Mouse (Mus musculus) hindbrain, embryonic 12.5 days (tissue): ENCODE measurements around the gene Dgkq. TPM values are rescaled to one million over a fixed set of nuclear protein-coding genes. Genes with fewer than 3 reads are reported as not detected.

ENCODE experiments used
- ATAC-seq: fragments of 200-750 bp; cut with Nextera tagmentation; 2 replicates; pipeline ENCODE4 v1.8.0; 2017; ENCODE audit warnings: moderate TSS enrichment; ENCODE audit not compliant: low FRiP score
- H3K27ac ChIP-seq: fragments of 300-500 bp; sonication (generic); 2 replicates; pipeline ENCODE4 v1.5.1; 2016; ENCODE audit warnings: mild to moderate bottlenecking
- H3K27me3 ChIP-seq: fragments of 300-500 bp; sonication (generic); 2 replicates; pipeline ENCODE4 v1.6.1; 2016; ENCODE audit warnings: mild to moderate bottlenecking
- H3K36me3 ChIP-seq: fragments of 300-500 bp; sonication (generic); 2 replicates; pipeline ENCODE4 v1.6.1; 2016; ENCODE audit warnings: mild to moderate bottlenecking
- H3K4me1 ChIP-seq: fragments of 300-500 bp; sonication (generic); 2 replicates; pipeline ENCODE4 v1.6.1; 2016
- H3K4me2 ChIP-seq: fragments of 300-500 bp; sonication (generic); replicated peaks from 2 replicates; pipeline ENCODE4 v1.6.1; 2016; ENCODE audit warnings: mild to moderate bottlenecking
- H3K4me3 ChIP-seq: fragments of 300-500 bp; sonication (generic); 2 replicates; pipeline ENCODE4 v1.5.1; 2016; ENCODE audit warnings: mild to moderate bottlenecking
- H3K9ac ChIP-seq: fragments of 300-500 bp; sonication (generic); 2 replicates; pipeline ENCODE4 v1.6.1; 2016; ENCODE audit warnings: mild to moderate bottlenecking, moderate library complexity
- H3K9me3 ChIP-seq: fragments of 300-500 bp; sonication (generic); replicated peaks from 2 replicates; pipeline ENCODE4 v1.6.1; 2016; ENCODE audit warnings: mild to moderate bottlenecking
- WGBS: fragments of 180-500 bp; shearing (Covaris S2); methylation state at CpG from one replicate; pipeline ENCODE4 v1.1.7; 2016; 5-methylcytosine and 5-hydroxymethylcytosine counted together
- polyA plus RNA-seq: library from polyadenylated mRNA; unstranded; fragments of >200 nt; fragmentation: Nextera tagmentation; extraction: Ambion mirVana; gene quantifications from 2 replicates; pipeline ENCODE4 v1.2.1, GENCODE M21; 2016

Gene Dgkq
- polyA plus RNA-seq, 1 experiment from 2014 or later = 23.5 TPM

GRCm38 (mm10) chr5:108678296-108678854 is 8.9 kb upstream of the Dgkq start:
- Histone ChIP-seq H3K27ac (no peak overlapping the region; the same call in 1 of the 2 replicates), H3K4me3 (no peak overlapping the region), H3K9me3 (no peaks in the 10 kb centered on the region), H3K36me3 (no peaks in the 10 kb centered on the region; the same call in 1 of the 2 replicates), H3K4me1 (peaks cover 12% of the 10 kb centered on the region), H3K9ac (no peak overlapping the region), H3K4me2 (no peak overlapping the region), H3K27me3 (no peaks in the 10 kb centered on the region)
- ATAC-seq = no peak
- WGBS = 90% methylated on average over 6 of the region's 6 CpGs

DNA sequence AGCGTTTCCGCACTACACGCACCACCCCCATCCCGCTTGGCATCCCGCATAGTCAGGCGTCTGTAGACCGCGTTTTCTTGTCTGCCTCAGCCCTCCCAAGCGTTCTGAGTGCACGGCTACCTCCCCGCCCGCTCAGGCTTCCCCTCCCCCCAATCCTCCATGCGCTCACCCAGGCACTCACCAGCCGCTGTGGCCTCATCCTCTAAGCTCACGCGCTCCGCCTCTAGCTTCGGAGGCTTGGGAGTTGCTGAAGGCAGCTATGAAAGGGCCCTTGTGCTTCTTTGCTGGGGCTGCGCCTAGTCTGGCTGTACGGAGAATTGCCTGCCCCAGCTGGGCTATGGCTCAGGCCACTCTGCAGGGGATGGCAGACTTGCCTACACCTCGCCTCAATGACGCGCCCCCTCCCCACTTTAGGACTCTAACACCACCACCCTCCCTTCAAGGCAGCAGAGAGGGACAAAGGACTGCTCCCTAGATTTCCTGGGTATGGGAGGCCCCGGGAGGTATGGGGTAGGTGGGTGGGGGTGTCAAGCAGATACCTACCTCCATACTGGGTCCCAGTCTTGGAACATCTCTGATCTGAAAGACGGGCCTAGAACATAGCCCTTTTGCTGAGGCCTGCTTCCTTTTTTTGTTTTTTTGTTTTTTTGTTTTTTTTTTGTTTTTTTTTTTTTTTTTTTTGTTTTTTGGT is 8.3 kb upstream of the Dgkq start:
- H3K4me1 ChIP-seq = peaks cover 12% of the 10 kb centered on the region
- 2% methylated on average over 25 of the region's 25 CpGs for whole genome bisulfite sequencing
- no peaks in the 10 kb centered on the region for H3K27me3 ChIP-seq
- H3K9ac ChIP-seq = peak overlapping the region; percentile 54
- H3K36me3 ChIP-seq = peaks cover 1% of the 10 kb centered on the region; the same call in 1 of the 2 replicates
- ATAC-seq = peak; percentile 92
- H3K4me2 ChIP-seq = peak overlapping the region; percentile 51
- peak overlapping the region; percentile 28 for H3K4me3 ChIP-seq
- no peaks in the 10 kb centered on the region for H3K9me3 ChIP-seq
- H3K27ac ChIP-seq = peak overlapping the region; percentile 86

DNA sequence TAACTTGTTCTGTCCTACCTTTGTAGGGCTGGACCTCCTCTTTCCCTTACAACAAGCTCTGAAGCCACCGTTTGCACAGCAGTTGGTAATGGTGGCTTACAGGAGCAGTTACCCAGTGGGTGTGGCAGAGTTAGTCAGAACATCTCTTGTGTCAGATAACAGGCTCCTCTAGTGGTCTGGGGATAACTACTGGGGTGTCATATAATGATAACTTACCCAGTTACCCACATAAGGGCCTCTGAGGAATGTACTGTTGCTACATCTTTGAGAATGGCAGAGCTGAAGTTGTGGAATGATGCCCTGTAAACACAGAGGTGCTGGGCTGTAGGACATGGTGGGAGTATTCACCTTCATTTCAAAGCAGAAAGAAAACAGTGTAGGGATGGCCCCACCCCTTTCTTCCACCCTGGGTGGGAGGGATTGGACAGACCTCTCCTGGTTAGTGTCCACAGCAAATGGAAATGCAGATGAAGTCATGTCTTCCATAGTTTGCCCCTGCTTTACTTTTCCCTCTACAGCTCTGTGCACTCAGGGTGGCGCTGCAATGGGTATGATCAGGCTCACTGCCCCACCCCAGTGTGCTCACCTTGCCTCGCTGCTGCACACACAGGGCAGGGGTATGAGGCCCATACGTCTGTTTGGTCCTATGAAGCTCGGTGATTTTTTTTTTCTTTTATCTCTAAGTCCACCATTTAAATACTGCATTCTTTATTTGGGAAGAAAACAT is 7.5 kb upstream of the Dgkq start:
- ATAC-seq = peak; percentile 62
- no peaks in the 10 kb centered on the region for H3K9me3 ChIP-seq
- peak overlapping the region; percentile 51 for H3K4me2 ChIP-seq
- peak overlapping the region; percentile 86 for H3K27ac ChIP-seq
- H3K4me3 ChIP-seq = peak overlapping the region; percentile 28
- 18% methylated on average over 5 of the region's 5 CpGs for WGBS
- H3K36me3 ChIP-seq = peaks cover 10% of the 10 kb centered on the region
- peak overlapping the region; percentile 54; the same call in 1 of the 2 replicates for H3K9ac ChIP-seq
- no peaks in the 10 kb centered on the region for H3K27me3 ChIP-seq
- peaks cover 12% of the 10 kb centered on the region for H3K4me1 ChIP-seq

DNA sequence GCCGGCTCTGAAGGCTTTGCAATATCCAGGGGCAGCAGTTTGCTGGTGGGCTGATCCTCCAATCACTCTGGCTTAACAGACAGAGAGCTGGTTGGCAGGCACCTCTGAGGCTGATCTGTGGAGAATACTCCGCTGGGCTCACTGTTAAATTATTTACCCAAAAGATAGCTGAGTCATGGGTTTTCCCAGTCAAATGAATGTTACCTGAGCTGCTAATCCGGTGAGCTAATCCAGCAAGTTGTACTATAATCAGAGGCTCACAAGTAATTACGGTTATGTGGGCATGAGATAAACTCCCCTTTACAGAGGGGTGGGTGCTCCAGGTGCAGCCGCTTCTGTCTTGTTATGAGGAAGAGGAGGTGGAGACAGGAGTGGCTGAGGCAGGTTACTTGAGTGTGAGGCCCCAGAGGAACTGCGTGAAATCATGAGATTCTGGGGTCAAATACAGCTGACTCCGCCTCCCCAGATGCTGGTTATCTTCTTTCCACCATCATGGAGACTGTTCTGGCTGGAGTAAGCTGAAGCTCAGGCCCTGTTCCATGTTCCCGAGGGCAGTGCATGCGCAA is 5.9 kb upstream of the Dgkq start, which contains the start of gene Slc26a1:
TSS of gene Slc26a1 (minus strand) at position 319 of the 566 bp plus-strand sequence.
- Histone ChIP-seq H3K27me3 (no peaks in the 10 kb centered on the region), H3K27ac (no peak within 1 kb of the TSS), H3K36me3 (peaks cover 16% of the 10 kb centered on the region), H3K4me1 (peaks cover 12% of the 10 kb centered on the region), H3K9me3 (no peaks in the 10 kb centered on the region), H3K4me3 (no peak within 1 kb of the TSS), H3K4me2 (no peak within 1 kb of the TSS), H3K9ac (no peak within 1 kb of the TSS)
- WGBS = 82% methylated on average over 9 of the region's 9 CpGs
- ATAC-seq = no peak

GRCm38 (mm10) chr5:108674624-108675023 is 5.2 kb upstream of the Dgkq start:
- Histone ChIP-seq H3K9ac (no peak overlapping the region), H3K9me3 (no peaks in the 10 kb centered on the region), H3K27me3 (no peaks in the 10 kb centered on the region), H3K4me1 (peaks cover 19% of the 10 kb centered on the region), H3K4me3 (no peak overlapping the region), H3K36me3 (peaks cover 16% of the 10 kb centered on the region), H3K27ac (no peak overlapping the region), H3K4me2 (no peak overlapping the region)
- ATAC-seq = no peak
- 88% methylated on average over 2 of the region's 2 CpGs for WGBS

- Histone ChIP-seq H3K27me3 (no peaks in the 10 kb centered on the region), H3K4me3 (no peak overlapping the region), H3K4me1 (peaks cover 18% of the 10 kb centered on the region), H3K27ac (no peak overlapping the region), H3K9ac (no peak overlapping the region), H3K4me2 (no peak overlapping the region), H3K36me3 (peaks cover 16% of the 10 kb centered on the region), H3K9me3 (no peaks in the 10 kb centered on the region)
- 90% methylated on average over 12 of the region's 12 CpGs for WGBS
- ATAC-seq = no peak
Observed at GRCm38 (mm10) chr5:108671757-108672156, 2.3 kb upstream of the Dgkq start.

GRCm38 (mm10) chr5:108670785-108671184 is 1.3 kb upstream of the Dgkq start:
- no peak for ATAC-seq
- Histone ChIP-seq H3K4me1 (peaks cover 15% of the 10 kb centered on the region), H3K4me3 (no peak overlapping the region), H3K36me3 (peaks cover 16% of the 10 kb centered on the region), H3K4me2 (no peak overlapping the region), H3K9me3 (no peaks in the 10 kb centered on the region), H3K27me3 (no peaks in the 10 kb centered on the region), H3K9ac (no peak overlapping the region), H3K27ac (no peak overlapping the region)

DNA sequence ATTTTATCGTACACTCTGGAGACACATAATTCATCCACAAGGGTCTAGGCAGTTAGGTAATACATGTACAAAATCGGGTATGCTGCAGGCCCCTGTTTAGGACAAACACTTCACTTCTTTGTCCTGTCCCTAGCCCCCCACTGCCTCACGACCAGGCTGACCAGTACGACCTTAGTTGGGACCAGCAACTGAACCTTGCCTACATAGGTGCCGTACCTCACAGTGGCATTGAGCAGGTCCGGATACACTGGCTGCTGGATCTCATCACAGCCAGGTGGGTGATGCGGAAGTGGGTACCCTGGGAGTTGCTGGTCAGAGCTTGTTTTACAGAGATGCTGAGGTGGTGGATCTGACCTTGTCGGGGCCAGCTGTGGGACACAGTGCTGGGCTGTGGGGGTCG is 514 bp upstream of the Dgkq start:
- ATAC-seq = peak; percentile 9; the same call in 1 of the 2 replicates

DNA sequence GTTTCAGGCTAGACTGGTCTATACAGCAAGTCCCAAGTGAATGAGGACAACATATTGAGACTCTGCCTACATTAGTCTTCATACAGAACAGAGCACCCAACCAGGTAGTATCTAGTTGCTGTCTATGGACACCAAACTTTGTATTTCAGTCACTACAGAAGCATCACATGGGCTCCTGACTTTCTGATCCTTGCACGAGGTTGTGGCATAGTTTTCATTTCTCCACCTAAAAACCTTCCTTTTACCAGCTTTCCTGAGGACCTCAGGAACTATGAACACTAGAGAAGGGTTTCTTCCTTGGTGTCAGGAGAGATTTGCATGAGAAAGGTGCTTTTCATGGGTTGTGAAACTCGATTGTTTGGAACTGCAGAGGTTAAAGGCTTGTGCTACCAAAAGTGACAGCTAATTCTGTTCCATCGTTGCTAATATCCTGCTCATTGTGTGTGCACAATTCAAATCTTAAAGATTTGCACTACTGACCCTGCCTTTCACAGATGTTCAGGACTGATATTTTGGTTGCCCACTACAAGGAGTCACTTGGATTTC is 1.0 kb downstream of the Dgkq start:
- Histone ChIP-seq H3K27ac (peak overlapping the region; percentile 85; the same call in 1 of the 2 replicates), H3K9me3 (no peaks in the 10 kb centered on the region), H3K27me3 (no peaks in the 10 kb centered on the region), H3K4me3 (peak overlapping the region; percentile 47), H3K9ac (peak overlapping the region; percentile 68), H3K4me2 (peak overlapping the region; percentile 77), H3K36me3 (peaks cover 16% of the 10 kb centered on the region), H3K4me1 (peaks cover 15% of the 10 kb centered on the region)
- no peak for ATAC-seq
- 12% methylated on average over 3 of the region's 3 CpGs for WGBS

More for the DNA sequence above, 514 bp upstream of the Dgkq start:
- Histone ChIP-seq H3K4me1 (peaks cover 15% of the 10 kb centered on the region), H3K4me2 (peak overlapping the region; percentile 77), H3K9me3 (no peaks in the 10 kb centered on the region), H3K27ac (no peak overlapping the region), H3K9ac (no peak overlapping the region), H3K4me3 (peak overlapping the region; percentile 47), H3K27me3 (no peaks in the 10 kb centered on the region), H3K36me3 (peaks cover 16% of the 10 kb centered on the region)
- 83% methylated on average over 9 of the region's 9 CpGs for WGBS

- ATAC-seq = no peak
- Histone ChIP-seq H3K36me3 (peaks cover 11% of the 10 kb centered on the region), H3K9ac (no peak overlapping the region), H3K4me1 (peaks cover 15% of the 10 kb centered on the region), H3K27me3 (no peaks in the 10 kb centered on the region), H3K4me2 (no peak overlapping the region), H3K27ac (no peak overlapping the region), H3K4me3 (no peak overlapping the region), H3K9me3 (no peaks in the 10 kb centered on the region)
- WGBS = 80% methylated on average over 2 of the region's 2 CpGs
Observed at GRCm38 (mm10) chr5:108667370-108667769, 2.1 kb downstream of the Dgkq start.

DNA sequence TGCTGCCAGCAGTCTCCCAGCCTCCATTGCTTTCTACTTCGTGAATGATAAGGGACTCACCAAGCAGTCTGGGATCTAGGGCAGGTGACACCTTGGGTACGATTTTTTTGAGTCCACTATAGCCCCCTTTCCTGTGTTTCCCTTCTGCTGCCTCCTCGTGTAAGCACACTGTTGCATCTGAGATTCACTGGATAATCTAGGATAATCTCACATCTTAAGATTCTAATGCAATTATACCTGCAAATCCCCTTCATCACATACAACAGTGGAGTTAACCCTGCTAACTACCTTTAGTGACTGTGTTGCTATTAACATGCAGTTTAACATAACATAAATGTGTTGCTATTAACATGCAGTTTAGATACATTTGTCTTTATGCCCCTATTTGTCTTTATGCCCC is 4.4 kb downstream of the Dgkq start:
- Histone ChIP-seq H3K36me3 (no peaks in the 10 kb centered on the region), H3K27me3 (no peaks in the 10 kb centered on the region), H3K9ac (no peak overlapping the region), H3K4me2 (no peak overlapping the region), H3K4me1 (peaks cover 12% of the 10 kb centered on the region), H3K27ac (no peak overlapping the region), H3K9me3 (no peaks in the 10 kb centered on the region), H3K4me3 (no peak overlapping the region)
- ATAC-seq = no peak
- 53% methylated on average over 3 of the region's 3 CpGs for WGBS

GRCm38 (mm10) chr5:108662772-108663171 is 6.7 kb downstream of the Dgkq start:
- peaks cover 14% of the 10 kb centered on the region for H3K4me1 ChIP-seq
- H3K27me3 ChIP-seq = no peaks in the 10 kb centered on the region
- no peak for ATAC-seq
- no peak overlapping the region for H3K9ac ChIP-seq
- no peak overlapping the region for H3K4me3 ChIP-seq
- no peak overlapping the region for H3K4me2 ChIP-seq
- H3K9me3 ChIP-seq = no peaks in the 10 kb centered on the region
- 87% methylated on average over 4 of the region's 4 CpGs for WGBS
- no peak overlapping the region for H3K27ac ChIP-seq
- no peaks in the 10 kb centered on the region for H3K36me3 ChIP-seq
